Mouse (Mus musculus) stomach, postnatal 0 days (tissue): ENCODE data around the gene Nxph4.

Experiments
- CTCF ChIP-seq: IDR thresholded peaks from 2 replicates; pipeline ENCODE4 v1.5.1; 2016; ENCODE audit warnings: antibody characterized with exemption, low read depth, mild to moderate bottlenecking, moderate library complexity
- EP300 ChIP-seq: optimal IDR thresholded peaks from 2 replicates; pipeline ENCODE3; 2016; ENCODE audit warnings: antibody characterized with exemption

GRCm38 (mm10) chr10:127490160-127491127, 43.9 kb downstream of the Nxph4 start:
- no peak for TF ChIP-seq CTCF
- no peak for TF ChIP-seq EP300
